Mouse (Mus musculus) C2C12 (cell line): Measurements from ENCODE around the gene Diaph3.

Experiments used
- CTCF ChIP-seq: IDR thresholded peaks from one replicate; pipeline ENCODE4 v1.5.1; 2011; ENCODE audit not compliant: control insufficient read depth, insufficient read depth, insufficient read length
- FOSL1 ChIP-seq: IDR thresholded peaks from one replicate; pipeline ENCODE4 v1.8.0; 2011; ENCODE audit warnings: mild to moderate bottlenecking, low read length; ENCODE audit not compliant: poor library complexity, insufficient read depth, severe bottlenecking
- MYOG ChIP-seq: IDR thresholded peaks from one replicate; pipeline ENCODE4 v1.6.1; 2011; ENCODE audit not compliant: control insufficient read depth, insufficient read length; ENCODE audit errors: extremely low read depth

- TF ChIP-seq MYOG (no peak), FOSL1 (no peak), CTCF (no peak)
These were observed 411.4 kb downstream of the Diaph3 start for GRCm38 (mm10) chr14:86729617-86730098.
